Mouse (Mus musculus) kidney, embryonic 15.5 days (tissue): Measurements from ENCODE around the gene Plekhg3. TPM values are rescaled to one million over a fixed set of nuclear protein-coding genes. Genes with fewer than 3 reads are reported as not detected.

Experiments
- ATAC-seq: fragments of 200-750 bp; cut with Nextera tagmentation; replicated peaks from 2 replicates; pipeline ENCODE4 v1.8.0; 2017; ENCODE audit warnings: moderate TSS enrichment; ENCODE audit not compliant: low FRiP score
- H3K27ac ChIP-seq: fragments of 300-500 bp; sonication (generic); 2 replicates; pipeline ENCODE4 v1.5.1; 2015; ENCODE audit warnings: mild to moderate bottlenecking, inconsistent platforms
- H3K27me3 ChIP-seq: fragments of 300-500 bp; sonication (generic); 2 replicates; pipeline ENCODE4 v1.6.1; 2015; ENCODE audit warnings: inconsistent platforms
- H3K36me3 ChIP-seq: fragments of 300-500 bp; sonication (generic); 2 replicates; pipeline ENCODE4 v1.6.1; 2015; ENCODE audit warnings: inconsistent platforms
- H3K4me1 ChIP-seq: fragments of 300-500 bp; sonication (generic); 2 replicates; pipeline ENCODE4 v1.6.1; 2015; ENCODE audit warnings: inconsistent platforms
- H3K4me2 ChIP-seq: fragments of 300-500 bp; sonication (generic); 2 replicates; pipeline ENCODE4 v1.6.1; 2015; ENCODE audit warnings: moderate library complexity, mild to moderate bottlenecking, inconsistent platforms
- H3K4me3 ChIP-seq: fragments of 300-500 bp; sonication (generic); replicated peaks from 2 replicates; pipeline ENCODE4 v1.5.1; 2015; ENCODE audit warnings: mild to moderate bottlenecking, inconsistent platforms
- H3K9ac ChIP-seq: fragments of 300-500 bp; sonication (generic); 2 replicates; pipeline ENCODE4 v1.6.1; 2015; ENCODE audit warnings: mild to moderate bottlenecking, inconsistent platforms
- H3K9me3 ChIP-seq: fragments of 300-500 bp; sonication (generic); replicated peaks from 2 replicates; pipeline ENCODE4 v1.6.1; 2016; ENCODE audit warnings: inconsistent platforms
- WGBS: fragments of 180-500 bp; shearing (Covaris S2); methylation state at CpG from one replicate; pipeline ENCODE4 v1.1.7; 2015; ENCODE audit warnings: mixed read lengths; 5-methylcytosine and 5-hydroxymethylcytosine counted together
- polyA plus RNA-seq: library from polyadenylated mRNA; unstranded; fragments of >200 nt; fragmentation: Nextera tagmentation; extraction: Ambion mirVana; gene quantifications from 2 replicates; pipeline ENCODE4 v1.2.1, GENCODE M21; 2015

Plekhg3 gene
- polyA plus RNA-seq, 1 experiment from 2014 or later, result 18.2 TPM

- Histone ChIP-seq H3K4me3 (peak overlapping the region; percentile 87), H3K9me3 (no peaks in the 10 kb centered on the region), H3K36me3 (no peaks in the 10 kb centered on the region), H3K4me2 (peak overlapping the region; percentile 93), H3K9ac (peak overlapping the region; percentile 95), H3K27me3 (0 out of 2 replicates have a peak, but pooled peaks cover 2% of the 10 kb centered on the region), H3K27ac (peak overlapping the region; percentile 95), H3K4me1 (peaks cover 73% of the 10 kb centered on the region)
- WGBS, result 4% methylated on average over 19 of the region's 19 CpGs
- ATAC-seq, result peak; percentile 19; the same call in 1 of the 2 replicates
These were observed 1.6 kb downstream of the Plekhg3 start for GRCm38 (mm10) chr12:76531986-76532925.

- peak overlapping the region; percentile 87 for H3K4me3 ChIP-seq
- 1% methylated on average over 31 of the region's 31 CpGs for WGBS
- no peak for ATAC-seq
These were observed 2.3 kb downstream of the Plekhg3 start for GRCm38 (mm10) chr12:76532926-76533376.

GRCm38 (mm10) chr12:76533377-76534222, 2.9 kb downstream of the Plekhg3 start:
- ATAC-seq, result peak; percentile 89
- Histone ChIP-seq H3K27me3 (0 out of 2 replicates have a peak, but pooled peaks cover 2% of the 10 kb centered on the region), H3K27ac (peak overlapping the region; percentile 95), H3K4me1 (peaks cover 79% of the 10 kb centered on the region), H3K9ac (peak overlapping the region; percentile 95), H3K9me3 (no peaks in the 10 kb centered on the region), H3K36me3 (no peaks in the 10 kb centered on the region; the same call in 1 of the 2 replicates), H3K4me3 (peak overlapping the region; percentile 87), H3K4me2 (peak overlapping the region; percentile 93)
- WGBS, result under 1% methylated on average over 73 of the region's 74 CpGs

More at GRCm38 (mm10) chr12:76532926-76533376, 2.3 kb downstream of the Plekhg3 start:
- H3K9ac ChIP-seq, result peak overlapping the region; percentile 95
- H3K27me3 ChIP-seq, result 0 out of 2 replicates have a peak, but pooled peaks cover 2% of the 10 kb centered on the region
- H3K4me1 ChIP-seq, result peaks cover 75% of the 10 kb centered on the region
- peak overlapping the region; percentile 93 for H3K4me2 ChIP-seq
- H3K9me3 ChIP-seq, result no peaks in the 10 kb centered on the region
- H3K36me3 ChIP-seq, result no peaks in the 10 kb centered on the region
- peak overlapping the region; percentile 95 for H3K27ac ChIP-seq

- Histone ChIP-seq H3K4me2 (peak overlapping the region; percentile 93), H3K9me3 (no peaks in the 10 kb centered on the region), H3K27ac (peak overlapping the region; percentile 95), H3K9ac (peak overlapping the region; percentile 95), H3K4me1 (peaks cover 73% of the 10 kb centered on the region), H3K36me3 (no peaks in the 10 kb centered on the region; the same call in 1 of the 2 replicates), H3K4me3 (peak overlapping the region; percentile 87), H3K27me3 (0 out of 2 replicates have a peak, but pooled peaks cover 2% of the 10 kb centered on the region)
- ATAC-seq, result no peak
- WGBS, result 5% methylated on average over 11 of the region's 11 CpGs
These were observed 3.5 kb downstream of the Plekhg3 start for GRCm38 (mm10) chr12:76534233-76534632.

- WGBS, result 14% methylated on average over 9 of the region's 9 CpGs
- H3K9ac ChIP-seq, result peak overlapping the region; percentile 95
- ATAC-seq, result no peak
- H3K9me3 ChIP-seq, result no peaks in the 10 kb centered on the region
- H3K4me3 ChIP-seq, result peak overlapping the region; percentile 87
- 0 out of 2 replicates have a peak, but pooled peaks cover 2% of the 10 kb centered on the region for H3K27me3 ChIP-seq
- H3K36me3 ChIP-seq, result peaks cover 4% of the 10 kb centered on the region
- peaks cover 73% of the 10 kb centered on the region for H3K4me1 ChIP-seq
- H3K4me2 ChIP-seq, result peak overlapping the region; percentile 93
- peak overlapping the region; percentile 95 for H3K27ac ChIP-seq
These were observed 4.1 kb downstream of the Plekhg3 start for GRCm38 (mm10) chr12:76534641-76535283.

- Histone ChIP-seq H3K4me2 (peak overlapping the region; percentile 93), H3K4me1 (peaks cover 71% of the 10 kb centered on the region), H3K9me3 (no peaks in the 10 kb centered on the region), H3K27me3 (0 out of 2 replicates have a peak, but pooled peaks cover 2% of the 10 kb centered on the region), H3K36me3 (peaks cover 5% of the 10 kb centered on the region), H3K27ac (peak overlapping the region; percentile 95), H3K4me3 (peak overlapping the region; percentile 87), H3K9ac (peak overlapping the region; percentile 95)
- ATAC-seq, result 0 out of 2 replicates have a peak, but pooled peaks have one; percentile 4
- WGBS, result 20% methylated on average over 9 of the region's 9 CpGs
These were observed 4.8 kb downstream of the Plekhg3 start for GRCm38 (mm10) chr12:76535471-76535900.

GRCm38 (mm10) chr12:76536591-76537153, 6.0 kb downstream of the Plekhg3 start:
- WGBS, result 79% methylated on average over 8 of the region's 8 CpGs
- H3K9me3 ChIP-seq, result no peaks in the 10 kb centered on the region
- H3K27me3 ChIP-seq, result no peaks in the 10 kb centered on the region
- no peak overlapping the region for H3K9ac ChIP-seq
- H3K27ac ChIP-seq, result peak overlapping the region; percentile 29; the same call in 1 of the 2 replicates
- peaks cover 72% of the 10 kb centered on the region for H3K4me1 ChIP-seq
- H3K36me3 ChIP-seq, result peaks cover 5% of the 10 kb centered on the region
- 0 out of 2 replicates have a peak overlapping the region, but pooled peaks have one; percentile 87 for H3K4me3 ChIP-seq
- peak overlapping the region; percentile 93 for H3K4me2 ChIP-seq
- ATAC-seq, result no peak

- Histone ChIP-seq H3K9me3 (no peaks in the 10 kb centered on the region), H3K4me2 (no peak overlapping the region), H3K4me3 (no peak overlapping the region), H3K9ac (no peak overlapping the region), H3K27me3 (no peaks in the 10 kb centered on the region), H3K4me1 (peaks cover 69% of the 10 kb centered on the region), H3K36me3 (peaks cover 5% of the 10 kb centered on the region), H3K27ac (peak overlapping the region; percentile 29; the same call in 1 of the 2 replicates)
- 71% methylated on average over 8 of the region's 8 CpGs for WGBS
- ATAC-seq, result no peak
These were observed 6.7 kb downstream of the Plekhg3 start for GRCm38 (mm10) chr12:76537434-76537833.

- H3K9me3 ChIP-seq, result no peaks in the 10 kb centered on the region
- H3K27me3 ChIP-seq, result no peaks in the 10 kb centered on the region
- no peak for ATAC-seq
- H3K4me3 ChIP-seq, result no peak overlapping the region
- H3K4me2 ChIP-seq, result no peak overlapping the region
- no peak overlapping the region for H3K27ac ChIP-seq
- 83% methylated on average over 3 of the region's 3 CpGs for WGBS
- H3K36me3 ChIP-seq, result peaks cover 5% of the 10 kb centered on the region
- peaks cover 57% of the 10 kb centered on the region for H3K4me1 ChIP-seq
- H3K9ac ChIP-seq, result no peak overlapping the region
These were observed 9.5 kb downstream of the Plekhg3 start for GRCm38 (mm10) chr12:76540169-76540568.

- no peaks in the 10 kb centered on the region for H3K27me3 ChIP-seq
- WGBS, result 73% methylated on average over 10 of the region's 10 CpGs
- no peaks in the 10 kb centered on the region for H3K9me3 ChIP-seq
- H3K36me3 ChIP-seq, result peaks cover 5% of the 10 kb centered on the region
- H3K4me1 ChIP-seq, result peaks cover 57% of the 10 kb centered on the region
- H3K4me3 ChIP-seq, result no peak overlapping the region
- H3K4me2 ChIP-seq, result no peak overlapping the region
- H3K9ac ChIP-seq, result no peak overlapping the region
- ATAC-seq, result no peak
- H3K27ac ChIP-seq, result no peak overlapping the region
These were observed 10.1 kb downstream of the Plekhg3 start for GRCm38 (mm10) chr12:76540701-76541221.
